In genomic region chr2:157349121-157349778, GRCm38 (mm10) we compare ENCODE assay signal across 14 mouse cellular contexts. TPM values are rescaled to one million over a fixed set of nuclear protein-coding genes. Genes with fewer than 3 reads are reported as not detected.
DNase-seq lines count a peak whose midpoint lies in the region; ATAC-seq lines count a peak whose summit lies in the region.
"Had no signal": no experiment of that assay in that cellular context is flagged by ENCODE, and none has a peak within 500 bp of the region (broad histone marks: within the 10 kb centered on the region; RNA-seq: fewer than 3 reads in every experiment).

No protein-coding gene starts in this region.

- peak; percentile 29 for DNase-seq in neural tube, embryonic 11.5 days (ENCODE audit: low spot score)
- DNase-seq in neural tube, embryonic 10.5 days (ENCODE audit: extremely low spot score, low spot score), result no peak
- peak; percentile 33 to 35 for DNase-seq in layer of hippocampus, postnatal 36 days
- peak; percentile 46 for DNase-seq in retina, postnatal 7 days (ENCODE audit: low read depth, low spot score)
- DNase-seq in left cerebral cortex, adult 9 months (ENCODE audit: low spot score in 2 of 2), result no peak
- DNase-seq in urinary bladder, postnatal 25 days (ENCODE audit: low spot score), result no peak
- DNase-seq: spleen, adult 18-20 months had no signal

- H3K4me3 ChIP-seq in neural tube, embryonic 11.5 days (ENCODE audit: low read depth, low read length), result no peak overlapping the region
- no peak overlapping the region for H3K4me3 ChIP-seq in forebrain, embryonic 16.5 days (replicated peaks; ENCODE audit: low read length)

- H3K27ac ChIP-seq in neural tube, embryonic 11.5 days (ENCODE audit: low read depth, low read length), result 0 out of 2 replicates have a peak overlapping the region, but pooled peaks have one; percentile 11
- peak overlapping the region; percentile 87 for H3K27ac ChIP-seq in forebrain, embryonic 16.5 days (ENCODE audit: low read length)

- WGBS in neural tube, embryonic 11.5 days, result 64% methylated on average over 12 of the region's 12 CpGs
- 31% methylated on average over 12 of the region's 12 CpGs for WGBS in forebrain, embryonic 16.5 days

- H3K9me3 ChIP-seq in neural tube, embryonic 11.5 days (ENCODE audit: control insufficient read depth, low read length), result no peaks in the 10 kb centered on the region
- H3K9me3 ChIP-seq in forebrain, embryonic 16.5 days (ENCODE audit: control insufficient read depth, low read length), result no peaks in the 10 kb centered on the region

- no peaks in the 10 kb centered on the region for H3K27me3 ChIP-seq in neural tube, embryonic 11.5 days (ENCODE audit: control insufficient read depth, insufficient read depth, low read length)
- H3K27me3 ChIP-seq in forebrain, embryonic 16.5 days (replicated peaks; ENCODE audit: control insufficient read depth, insufficient read depth, low read length), result no peaks in the 10 kb centered on the region

- H3K4me2 ChIP-seq in neural tube, embryonic 11.5 days (ENCODE audit: low read depth), result no peak overlapping the region
- peak overlapping the region; percentile 37 for H3K4me2 ChIP-seq in forebrain, embryonic 16.5 days (ENCODE audit: low read length)

- H3K4me1 ChIP-seq in neural tube, embryonic 11.5 days (ENCODE audit: control insufficient read depth, insufficient read depth, low read length), result no peaks in the 10 kb centered on the region
- peaks cover 26% of the 10 kb centered on the region for H3K4me1 ChIP-seq in forebrain, embryonic 16.5 days (replicated peaks; ENCODE audit: control insufficient read depth, insufficient read depth, low read length)

- H3K9ac ChIP-seq in neural tube, embryonic 11.5 days (ENCODE audit: low read length), result no peak overlapping the region
- peak overlapping the region; percentile 42 for H3K9ac ChIP-seq in forebrain, embryonic 16.5 days (replicated peaks; ENCODE audit: low read depth, low read length)

- H3K36me3 ChIP-seq in neural tube, embryonic 11.5 days (ENCODE audit: control insufficient read depth, insufficient read depth, low read length), result no peaks in the 10 kb centered on the region
- no peaks in the 10 kb centered on the region for H3K36me3 ChIP-seq in forebrain, embryonic 16.5 days (ENCODE audit: control insufficient read depth, insufficient read depth)

- no peak for ATAC-seq in neural tube, embryonic 11.5 days (ENCODE audit: insufficient read depth, low FRiP score, low TSS enrichment)
- peak; percentile 30; the same call in 1 of the 2 replicates for ATAC-seq in forebrain, embryonic 16.5 days
- ATAC-seq in megakaryocyte progenitor cell, adult 5-6 weeks (replicated peaks; ENCODE audit: poor library complexity), result no peak

RNA-seq across cellular contexts. Expression of gene Ghrh, which starts 1.9 kb away (rescaled TPM):
- not detected in 2 replicates for polyA plus RNA-seq in neural tube, embryonic 11.5 days (2014; fragmentation: Nextera tagmentation; extraction: Ambion mirVana)
- 0.80 TPM in 1 of 2 replicates, not detected in the other for polyA plus RNA-seq in forebrain, embryonic 16.5 days (2015; fragmentation: Nextera tagmentation; extraction: Ambion mirVana)
- total RNA-seq in layer of hippocampus, postnatal 36 days (2021), result not detected
- total RNA-seq in megakaryocyte progenitor cell, adult 5-6 weeks (2015), result not detected in 2 replicates
- total RNA-seq in megakaryocyte progenitor cell, adult 5-6 weeks (2017), result not detected in 2 replicates
- total RNA-seq: hematopoietic stem cell, adult 5-6 weeks; layer of hippocampus, adult 8-10 months had no signal
- polyA plus RNA-seq: cortical plate, adult 2 months; liver, embryonic 16.5 days; urinary bladder, adult 2 months had no signal

RNA-seq across cellular contexts. Expression of gene Manbal, which starts 18.1 kb away (rescaled TPM):
- polyA plus RNA-seq in neural tube, embryonic 11.5 days (2014; fragmentation: Nextera tagmentation; extraction: Ambion mirVana), result 34.9 and 36.8 TPM in 2 replicates
- polyA plus RNA-seq in forebrain, embryonic 16.5 days (2015; fragmentation: Nextera tagmentation; extraction: Ambion mirVana), result 97.5 and 105 TPM in 2 replicates
- 10 to 100 TPM; 53.6 to 60.9 TPM for total RNA-seq in layer of hippocampus, postnatal 36 days (2021)
- 14.2 and 17.9 TPM in 2 replicates for total RNA-seq in megakaryocyte progenitor cell, adult 5-6 weeks (2015)
- total RNA-seq in megakaryocyte progenitor cell, adult 5-6 weeks (2017), result 6.2 and 7.5 TPM in 2 replicates

Comparison
In these comparisons a context has a peak if more than half of its experiments do, and no peak if none do; other contexts are left out.
1. DNase-seq: peak in neural tube, embryonic 11.5 days (single experiment), layer of hippocampus, postnatal 36 days (2 of 2) and retina, postnatal 7 days (single experiment); none in neural tube, embryonic 10.5 days (single experiment), left cerebral cortex, adult 9 months (0 of 2) and urinary bladder, postnatal 25 days (single experiment).